Mouse (Mus musculus) right cerebral cortex, adult 18-20 months (tissue): Measurements from ENCODE around the gene Gm11985.
"Not testable (repeated sequence)": the region's sequence is repeated elsewhere in the genome, so short reads cannot be mapped to it uniquely, and the experiment has no call there.

Experiments
- DNase-seq: peaks from one replicate; pipeline ENCODE4 v3.0.0; 2022; ENCODE audit warnings: mixed read lengths

Gm11985 gene

GRCm38 (mm10) chr11:7188469-7188868, at the start of gene Gm11985:
Gm11985 (minus strand) TSS chr11:7188569.
- no peak for DNase-seq

GRCm38 (mm10) chr11:7237712-7238111, 49.3 kb upstream of the Gm11985 start:
- peak; percentile 8 for DNase-seq

- DNase-seq: no peak
Observed at GRCm38 (mm10) chr11:7236751-7237150, 48.4 kb upstream of the Gm11985 start.

- no peak for DNase-seq
Observed at GRCm38 (mm10) chr11:7234981-7235609, 46.7 kb upstream of the Gm11985 start.

GRCm38 (mm10) chr11:7234436-7234835, 46.1 kb upstream of the Gm11985 start:
- no peak for DNase-seq

- no peak for DNase-seq
Observed at GRCm38 (mm10) chr11:7233333-7233732, 45.0 kb upstream of the Gm11985 start.

- no peak for DNase-seq
Observed at GRCm38 (mm10) chr11:7231958-7232357, 43.6 kb upstream of the Gm11985 start.

- DNase-seq: no peak
Observed at GRCm38 (mm10) chr11:7230000-7230399, 41.6 kb upstream of the Gm11985 start.

- no peak for DNase-seq
Observed at GRCm38 (mm10) chr11:7228107-7228506, 39.7 kb upstream of the Gm11985 start.

- DNase-seq: no peak
Observed at GRCm38 (mm10) chr11:7226810-7227550, 38.6 kb upstream of the Gm11985 start.

GRCm38 (mm10) chr11:7226200-7226599, 37.8 kb upstream of the Gm11985 start:
- peak; percentile 55 for DNase-seq

GRCm38 (mm10) chr11:7221826-7222225, 33.5 kb upstream of the Gm11985 start:
- DNase-seq: not testable (repeated sequence)

GRCm38 (mm10) chr11:7215703-7216102, 27.3 kb upstream of the Gm11985 start:
- peak; percentile 63 for DNase-seq

- DNase-seq: peak; percentile 67
Observed at GRCm38 (mm10) chr11:7214761-7215160, 26.4 kb upstream of the Gm11985 start.

GRCm38 (mm10) chr11:7214342-7214660, 25.9 kb upstream of the Gm11985 start:
- DNase-seq: no peak

GRCm38 (mm10) chr11:7213501-7214341, 25.4 kb upstream of the Gm11985 start, which contains the start of gene Igfbp3:
Igfbp3 (minus strand) TSS chr11:7213923.
- peak; percentile 88 for DNase-seq

- no peak for DNase-seq
Observed at GRCm38 (mm10) chr11:7213161-7213500, 24.8 kb upstream of the Gm11985 start.

GRCm38 (mm10) chr11:7212126-7212798, 23.9 kb upstream of the Gm11985 start:
- DNase-seq: no peak

GRCm38 (mm10) chr11:7211211-7211610, 22.8 kb upstream of the Gm11985 start:
- DNase-seq: no peak

- peak; percentile 73 for DNase-seq
Observed at GRCm38 (mm10) chr11:7210343-7210742, 22.0 kb upstream of the Gm11985 start.

GRCm38 (mm10) chr11:7203846-7204245, 15.5 kb upstream of the Gm11985 start:
- no peak for DNase-seq

- no peak for DNase-seq
Observed at GRCm38 (mm10) chr11:7202206-7202605, 13.8 kb upstream of the Gm11985 start.

GRCm38 (mm10) chr11:7200393-7200783, 12.0 kb upstream of the Gm11985 start:
- no peak for DNase-seq
